Mouse (Mus musculus) intestine, postnatal 0 days (tissue): Measurements from ENCODE around the gene Repin1. TPM values are rescaled to one million over a fixed set of nuclear protein-coding genes. Genes with fewer than 3 reads are reported as not detected.

Source experiments
- ATAC-seq: fragments of 200-750 bp; cut with Nextera tagmentation; 2 replicates; pipeline ENCODE4 v1.8.0; 2017; ENCODE audit warnings: mild to moderate bottlenecking, moderate TSS enrichment, moderate library complexity
- H3K27ac ChIP-seq: fragments of 300-500 bp; sonication (generic); 2 replicates; pipeline ENCODE4 v1.5.1; 2014; ENCODE audit warnings: mild to moderate bottlenecking, low read depth, low read length, moderate library complexity
- H3K27me3 ChIP-seq: fragments of 300-500 bp; sonication (generic); replicated peaks from 2 replicates; pipeline ENCODE4 v1.6.1; 2014; ENCODE audit warnings: low read length, mixed read lengths; ENCODE audit not compliant: control insufficient read depth, insufficient read depth
- H3K36me3 ChIP-seq: fragments of 300-500 bp; sonication (generic); 2 replicates; pipeline ENCODE4 v1.6.1; 2014; ENCODE audit warnings: mild to moderate bottlenecking, moderate library complexity; ENCODE audit not compliant: control insufficient read depth, insufficient read depth
- H3K4me1 ChIP-seq: fragments of 300-500 bp; sonication (generic); replicated peaks from 2 replicates; pipeline ENCODE4 v1.6.1; 2014; ENCODE audit warnings: antibody characterized with exemption, low read length, mixed read lengths; ENCODE audit not compliant: control insufficient read depth, insufficient read depth
- H3K4me2 ChIP-seq: fragments of 300-500 bp; sonication (generic); replicated peaks from 2 replicates; pipeline ENCODE4 v1.6.1; 2014; ENCODE audit warnings: low read depth, mild to moderate bottlenecking, moderate library complexity
- H3K4me3 ChIP-seq: fragments of 300-500 bp; sonication (generic); 2 replicates; pipeline ENCODE4 v1.5.1; 2014; ENCODE audit warnings: low read depth, low read length
- H3K9ac ChIP-seq: fragments of 300-500 bp; sonication (generic); 2 replicates; pipeline ENCODE4 v1.6.1; 2014; ENCODE audit warnings: mild to moderate bottlenecking, low read depth, low read length
- H3K9me3 ChIP-seq: fragments of 300-500 bp; sonication (generic); 2 replicates; pipeline ENCODE4 v1.6.1; 2016; ENCODE audit warnings: mixed run types; ENCODE audit not compliant: control insufficient read depth
- CTCF ChIP-seq: sonication (generic); IDR thresholded peaks from 2 replicates; pipeline ENCODE4 v1.5.1; 2016; ENCODE audit warnings: low read depth, mild to moderate bottlenecking, control low read depth, antibody characterized with exemption, moderate library complexity
- WGBS: fragments of 180-500 bp; shearing (Covaris S2); extraction: QIAGEN DNeasy Blood & Tissue Kit; methylation state at CpG from one replicate; pipeline ENCODE4 v1.1.7; 2014; 5-methylcytosine and 5-hydroxymethylcytosine counted together
- polyA plus RNA-seq: library from polyadenylated mRNA; unstranded; fragments of >200 nt; fragmentation: Nextera tagmentation; extraction: Ambion mirVana; gene quantifications from 2 replicates; pipeline ENCODE4 v1.2.1, GENCODE M21; 2015

The Repin1 gene
- polyA plus RNA-seq, 1 experiment from 2014 or later, result 11.3 TPM

GRCm38 (mm10) chr6:48600594-48600993 lies 6.9 kb downstream of the Repin1 start:
- Histone ChIP-seq H3K9me3 (no peaks in the 10 kb centered on the region), H3K27ac (no peak overlapping the region)
- 93% methylated on average over 1 of the region's 1 CpGs for WGBS

GRCm38 (mm10) chr6:48601271-48602079 lies 7.8 kb downstream of the Repin1 start, which contains the start of gene Zfp775:
TSS of gene Zfp775 (plus strand) at chr6:48602063.
- peak; percentile 98 for ATAC-seq
- H3K4me1 ChIP-seq, result 0 out of 2 replicates have a peak, but pooled peaks cover 3% of the 10 kb centered on the region
- H3K9me3 ChIP-seq, result no peaks in the 10 kb centered on the region
- TF ChIP-seq CTCF, result no peak
- peak within 1 kb of the TSS; percentile 70 for H3K4me3 ChIP-seq
- H3K36me3 ChIP-seq, result peaks cover 29% of the 10 kb centered on the region
- peak within 1 kb of the TSS; percentile 59 for H3K9ac ChIP-seq
- H3K27ac ChIP-seq, result peak within 1 kb of the TSS; percentile 41; the same call in 1 of the 2 replicates
- H3K27me3 ChIP-seq, result no peaks in the 10 kb centered on the region
- 4% methylated on average over 42 of the region's 42 CpGs for WGBS
- peak within 1 kb of the TSS; percentile 92 for H3K4me2 ChIP-seq

More at GRCm38 (mm10) chr6:48600594-48600993, 6.9 kb downstream of the Repin1 start:
- no peak overlapping the region for H3K9ac ChIP-seq
- ATAC-seq, result no peak
- no peak overlapping the region for H3K4me3 ChIP-seq
- H3K27me3 ChIP-seq, result no peaks in the 10 kb centered on the region
- 0 out of 2 replicates have a peak, but pooled peaks cover 3% of the 10 kb centered on the region for H3K4me1 ChIP-seq
- no peak overlapping the region for H3K4me2 ChIP-seq
- TF ChIP-seq CTCF, result no peak
- peaks cover 37% of the 10 kb centered on the region for H3K36me3 ChIP-seq

GRCm38 (mm10) chr6:48602080-48602741 lies 8.5 kb downstream of the Repin1 start:
- peak; percentile 74 for ATAC-seq
- H3K4me3 ChIP-seq, result peak overlapping the region; percentile 70
- no peaks in the 10 kb centered on the region for H3K27me3 ChIP-seq
- WGBS, result under 1% methylated on average over 28 of the region's 28 CpGs
- TF ChIP-seq CTCF, result no peak
- 0 out of 2 replicates have a peak, but pooled peaks cover 3% of the 10 kb centered on the region for H3K4me1 ChIP-seq
- peaks cover 21% of the 10 kb centered on the region for H3K36me3 ChIP-seq
- H3K27ac ChIP-seq, result peak overlapping the region; percentile 41; the same call in 1 of the 2 replicates
- no peaks in the 10 kb centered on the region for H3K9me3 ChIP-seq
- peak overlapping the region; percentile 59 for H3K9ac ChIP-seq
- H3K4me2 ChIP-seq, result peak overlapping the region; percentile 92

GRCm38 (mm10) chr6:48608124-48608523 lies 14.4 kb downstream of the Repin1 start:
- no peak for TF ChIP-seq CTCF
- no peak overlapping the region for H3K9ac ChIP-seq
- ATAC-seq, result no peak
- no peak overlapping the region for H3K27ac ChIP-seq
- H3K4me2 ChIP-seq, result no peak overlapping the region
- H3K9me3 ChIP-seq, result no peaks in the 10 kb centered on the region
- no peak overlapping the region for H3K4me3 ChIP-seq
- H3K4me1 ChIP-seq, result no peaks in the 10 kb centered on the region
- no peaks in the 10 kb centered on the region for H3K27me3 ChIP-seq
- WGBS, result 70% methylated on average over 2 of the region's 2 CpGs
- H3K36me3 ChIP-seq, result no peaks in the 10 kb centered on the region

- H3K27me3 ChIP-seq, result no peaks in the 10 kb centered on the region
- peaks cover 8% of the 10 kb centered on the region; the same call in 1 of the 2 replicates for H3K36me3 ChIP-seq
- no peaks in the 10 kb centered on the region for H3K4me1 ChIP-seq
- no peak overlapping the region for H3K4me3 ChIP-seq
- WGBS, result 69% methylated on average over 7 of the region's 7 CpGs
- no peaks in the 10 kb centered on the region for H3K9me3 ChIP-seq
- no peak for ATAC-seq
- H3K27ac ChIP-seq, result no peak overlapping the region
- TF ChIP-seq CTCF, result no peak
- H3K4me2 ChIP-seq, result no peak overlapping the region
- H3K9ac ChIP-seq, result no peak overlapping the region
These were observed 15.8 kb downstream of the Repin1 start for GRCm38 (mm10) chr6:48609512-48609911.

- H3K27me3 ChIP-seq, result no peaks in the 10 kb centered on the region
- no peak overlapping the region for H3K4me2 ChIP-seq
- H3K27ac ChIP-seq, result no peak overlapping the region
- no peak overlapping the region for H3K9ac ChIP-seq
- H3K4me1 ChIP-seq, result no peaks in the 10 kb centered on the region
- no peak overlapping the region for H3K4me3 ChIP-seq
- no peaks in the 10 kb centered on the region for H3K9me3 ChIP-seq
- no peak for ATAC-seq
- H3K36me3 ChIP-seq, result peaks cover 8% of the 10 kb centered on the region; the same call in 1 of the 2 replicates
- 51% methylated on average over 3 of the region's 3 CpGs for WGBS
- TF ChIP-seq CTCF, result peak; percentile 52
These were observed 17.0 kb downstream of the Repin1 start for GRCm38 (mm10) chr6:48610657-48611056.
